Mouse (Mus musculus) brain, embryonic 14.5 days (tissue): ENCODE data around the gene Tas1r2. TPM values are rescaled to one million over a fixed set of nuclear protein-coding genes. Genes with fewer than 3 reads are reported as not detected.

Source experiments
- DNase-seq: peaks from one replicate; pipeline ENCODE4 v3.0.0-alpha.2; 2011; ENCODE audit warnings: low read depth
- CTCF ChIP-seq: fragments of 200-500 bp; IDR thresholded peaks from 2 replicates; pipeline ENCODE4 v1.5.1; 2012; ENCODE audit warnings: inconsistent platforms, mild to moderate bottlenecking, moderate library complexity, borderline replicate concordance; ENCODE audit not compliant: insufficient read depth, insufficient read length; ENCODE audit errors: extremely low read depth
- POLR2A ChIP-seq: fragments of 200-500 bp; IDR thresholded peaks from 2 replicates; pipeline ENCODE4 v1.6.1; 2012; ENCODE audit warnings: mild to moderate bottlenecking, inconsistent platforms, borderline replicate concordance; ENCODE audit not compliant: poor library complexity, insufficient read depth, insufficient read length, severe bottlenecking; ENCODE audit errors: extremely low read depth
- polyA plus RNA-seq: library from polyadenylated mRNA; depleted of rRNA; stranded (reverse); fragments of >200 nt; gene quantifications from 2 replicates; pipeline ENCODE4 v1.2.3, GENCODE M21; 2012; rRNA removed

Gene Tas1r2
- polyA plus RNA-seq, 1 experiment = 0.04 TPM

DNA sequence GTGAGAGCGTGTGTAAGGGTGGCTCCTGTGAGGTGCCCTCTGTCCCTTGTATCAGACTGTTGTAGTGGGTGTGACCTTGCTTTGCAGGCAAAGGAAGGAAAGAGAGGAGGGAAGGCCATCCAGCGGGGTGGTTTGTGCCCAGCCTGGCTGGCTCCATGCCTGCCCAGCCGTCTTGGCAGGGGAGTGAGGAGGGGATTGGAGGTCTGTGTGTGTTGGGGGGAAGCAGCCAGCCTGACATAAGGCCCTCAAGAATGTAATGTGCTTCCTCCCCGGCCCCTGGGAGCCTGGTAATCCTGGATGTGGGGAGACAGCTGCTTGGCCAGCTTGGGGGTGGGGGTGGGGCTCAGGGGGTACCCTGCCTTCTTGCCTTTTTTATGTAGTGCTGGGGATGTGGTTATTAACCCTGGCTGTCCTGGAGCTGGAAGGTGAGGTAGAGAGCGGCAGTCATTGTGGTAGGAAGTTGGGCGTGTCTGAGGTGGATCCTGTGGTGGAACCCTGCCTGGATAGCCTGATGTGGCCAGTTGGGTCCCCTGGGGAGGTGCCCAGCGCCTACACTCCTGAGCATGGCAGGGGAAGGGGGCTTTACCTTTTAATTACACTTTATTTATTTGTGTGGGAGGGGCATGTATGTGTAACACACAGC, 36.4 kb downstream of the Tas1r2 start:
- no peak for TF ChIP-seq POLR2A
- TF ChIP-seq CTCF = no peak
- DNase-seq = peak; percentile 64

DNA sequence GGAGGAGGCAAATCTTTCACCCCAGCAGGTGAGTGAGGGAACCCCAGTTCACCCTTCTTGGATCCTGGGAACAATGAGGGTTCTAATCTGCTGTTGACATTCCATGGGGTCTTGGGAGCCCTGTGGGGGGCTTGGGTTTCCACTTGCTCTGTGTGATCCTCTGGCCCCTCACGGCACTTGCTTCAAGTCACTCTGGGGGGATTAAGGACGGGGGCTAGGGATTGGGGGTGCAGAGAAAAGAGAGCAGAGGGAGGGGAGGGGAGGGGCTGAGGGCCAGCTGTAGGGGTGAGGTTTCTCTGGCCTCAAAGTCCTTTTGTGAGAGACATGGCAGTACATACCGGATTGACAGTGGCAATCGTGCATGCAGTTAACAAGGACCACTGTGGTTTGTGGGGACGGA, 40.0 kb downstream of the Tas1r2 start:
- no peak for DNase-seq
- TF ChIP-seq POLR2A = no peak
- TF ChIP-seq CTCF = no peak

DNA sequence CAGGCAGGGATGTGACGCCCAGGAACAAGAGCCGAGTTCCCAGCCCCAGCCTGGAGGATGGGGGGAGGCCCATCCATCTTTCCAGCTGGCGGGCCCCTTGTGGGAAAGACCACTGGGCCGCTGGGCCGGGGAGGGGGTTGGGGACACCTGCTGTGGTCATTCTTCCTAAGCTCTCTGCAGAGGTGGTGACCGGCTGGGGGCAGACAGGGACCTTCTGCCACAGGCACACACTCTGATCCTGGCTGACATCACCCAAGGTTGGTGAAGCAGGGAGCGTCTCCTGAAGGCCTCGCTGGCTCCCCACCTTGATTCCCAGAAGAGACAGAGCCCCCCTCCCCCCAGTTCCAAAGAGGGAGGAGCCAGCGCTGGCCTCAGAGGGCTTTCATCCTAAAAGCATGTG, 44.4 kb downstream of the Tas1r2 start:
- no peak for DNase-seq
- no peak for TF ChIP-seq CTCF
- TF ChIP-seq POLR2A = no peak

DNA sequence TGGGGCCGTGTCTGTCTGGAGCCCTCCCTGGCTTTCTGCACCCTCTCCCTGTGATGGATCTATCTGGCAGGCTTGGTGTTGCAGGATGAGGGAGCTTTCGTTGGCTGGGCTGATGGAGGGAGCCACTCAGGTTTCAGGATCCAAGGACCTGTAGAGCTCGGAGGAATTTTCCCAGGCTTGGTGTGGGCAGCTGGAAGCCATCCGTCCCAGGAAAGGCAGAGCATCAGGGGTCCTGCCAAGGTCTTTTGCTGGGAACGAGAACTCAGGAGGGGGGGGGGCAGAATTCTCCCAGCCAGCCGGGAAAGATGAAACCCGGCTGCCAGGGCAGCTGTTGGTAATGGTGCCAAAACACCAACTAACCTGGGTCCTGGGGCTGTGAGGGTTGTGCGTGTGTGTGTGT, 45.3 kb downstream of the Tas1r2 start:
- TF ChIP-seq CTCF = no peak
- no peak for TF ChIP-seq POLR2A
- DNase-seq = no peak

DNA sequence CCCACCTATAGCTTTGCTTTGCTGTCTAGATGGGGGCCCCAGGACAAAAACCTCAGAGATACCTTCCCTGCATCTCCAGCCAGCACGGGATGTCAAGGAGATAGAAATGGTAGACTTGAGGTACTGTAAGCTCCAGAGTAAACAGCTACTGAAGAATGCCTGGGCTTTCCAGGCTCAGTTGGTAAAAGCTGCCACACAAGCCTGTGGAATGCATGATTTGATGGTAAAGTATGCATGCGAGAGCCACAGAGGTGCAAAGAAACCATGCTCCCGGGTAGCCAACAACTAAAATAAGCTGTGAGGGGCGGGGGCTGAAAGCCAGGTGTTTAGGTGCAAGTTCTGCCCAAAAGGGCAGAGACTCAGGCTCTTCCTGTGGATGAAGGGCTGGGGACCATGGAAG, 49.6 kb downstream of the Tas1r2 start:
- no peak for DNase-seq
- no peak for TF ChIP-seq CTCF
- no peak for TF ChIP-seq POLR2A

DNA sequence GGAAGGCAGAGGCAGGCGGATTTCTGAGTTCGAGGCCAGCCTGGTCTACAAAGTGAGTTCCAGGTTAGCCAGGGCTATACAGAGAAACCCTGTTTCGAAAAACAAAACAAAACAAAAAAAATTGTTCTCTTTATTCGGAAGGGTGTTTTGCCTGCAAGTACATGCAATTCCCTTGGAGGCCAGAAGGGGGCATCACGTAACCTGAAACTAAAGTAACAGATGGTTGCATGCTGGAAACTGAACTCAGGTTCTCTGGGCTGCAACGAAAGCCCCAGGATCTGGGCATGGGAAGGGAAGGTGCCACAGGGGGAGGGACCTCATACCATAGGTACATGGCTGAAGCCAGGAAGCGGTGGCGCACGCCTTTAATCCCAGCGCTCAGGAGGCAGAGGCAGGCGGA, 50.1 kb downstream of the Tas1r2 start:
- DNase-seq = no peak
- TF ChIP-seq CTCF (peak; percentile 35; the same call in 1 of the 2 replicates), POLR2A (no peak)

DNA sequence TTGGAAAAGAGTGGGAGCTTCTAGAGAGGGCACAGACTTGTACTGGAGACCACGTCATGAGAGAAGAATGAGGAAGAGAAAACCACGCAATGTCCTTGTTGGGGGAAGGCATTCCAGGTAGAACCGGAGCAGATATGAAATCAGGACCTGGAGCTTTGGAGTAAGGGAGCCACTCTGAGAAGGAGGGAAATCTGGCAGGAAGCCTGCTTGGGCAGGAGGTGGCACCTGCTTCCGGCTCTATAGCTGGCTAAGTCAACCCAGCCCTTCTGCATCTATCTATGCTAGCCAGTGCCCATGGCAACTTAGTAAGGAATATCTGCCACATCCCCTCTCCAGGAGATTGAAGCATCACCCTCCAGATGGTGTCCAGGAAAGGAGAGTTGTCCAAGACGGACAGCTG, 52.6 kb downstream of the Tas1r2 start:
- no peak for DNase-seq
- no peak for TF ChIP-seq CTCF
- no peak for TF ChIP-seq POLR2A

DNA sequence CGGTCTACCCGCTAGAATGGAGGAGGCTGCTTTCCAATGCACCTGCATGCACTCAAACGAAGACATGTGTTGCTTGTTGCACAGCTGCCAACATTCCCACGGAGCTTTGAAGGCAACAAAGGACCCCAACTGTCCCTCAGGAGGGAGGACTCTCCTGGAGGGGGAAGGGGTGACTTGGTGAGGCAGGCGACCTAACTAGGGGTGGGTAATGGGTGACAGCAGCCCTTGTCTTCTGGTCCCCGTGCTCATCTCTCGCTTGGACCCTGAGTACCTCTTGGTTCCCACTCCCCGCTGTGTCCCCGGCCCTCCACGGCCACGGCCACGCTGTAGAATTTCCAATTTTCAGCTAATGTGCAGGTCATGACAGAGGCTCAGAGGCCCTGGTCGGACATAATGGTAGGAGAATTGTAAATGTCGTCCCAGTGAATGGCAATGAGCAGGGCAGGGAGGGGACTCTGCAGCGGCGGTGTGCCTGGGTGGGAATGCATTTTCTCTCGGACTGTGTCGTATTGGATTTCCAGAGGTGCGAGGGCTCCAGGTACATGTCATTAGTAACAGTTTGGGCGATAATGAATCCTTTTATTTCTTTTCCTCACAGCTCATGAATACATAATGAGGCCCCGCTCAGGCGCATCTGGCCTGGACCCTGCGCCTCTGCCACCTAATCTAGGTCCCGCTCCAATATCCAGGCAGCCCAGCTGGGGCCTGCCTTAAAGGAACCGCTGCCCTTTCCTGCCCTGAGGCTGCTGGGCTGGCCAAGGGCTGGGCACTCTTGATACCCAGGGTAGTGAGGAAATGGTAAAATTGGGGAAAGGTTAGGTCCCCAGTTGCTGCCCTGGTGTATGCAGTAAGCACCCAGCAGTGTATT, 57.4 kb downstream of the Tas1r2 start:
- no peak for TF ChIP-seq CTCF
- TF ChIP-seq POLR2A = no peak
- peak; percentile 23 for DNase-seq

DNA sequence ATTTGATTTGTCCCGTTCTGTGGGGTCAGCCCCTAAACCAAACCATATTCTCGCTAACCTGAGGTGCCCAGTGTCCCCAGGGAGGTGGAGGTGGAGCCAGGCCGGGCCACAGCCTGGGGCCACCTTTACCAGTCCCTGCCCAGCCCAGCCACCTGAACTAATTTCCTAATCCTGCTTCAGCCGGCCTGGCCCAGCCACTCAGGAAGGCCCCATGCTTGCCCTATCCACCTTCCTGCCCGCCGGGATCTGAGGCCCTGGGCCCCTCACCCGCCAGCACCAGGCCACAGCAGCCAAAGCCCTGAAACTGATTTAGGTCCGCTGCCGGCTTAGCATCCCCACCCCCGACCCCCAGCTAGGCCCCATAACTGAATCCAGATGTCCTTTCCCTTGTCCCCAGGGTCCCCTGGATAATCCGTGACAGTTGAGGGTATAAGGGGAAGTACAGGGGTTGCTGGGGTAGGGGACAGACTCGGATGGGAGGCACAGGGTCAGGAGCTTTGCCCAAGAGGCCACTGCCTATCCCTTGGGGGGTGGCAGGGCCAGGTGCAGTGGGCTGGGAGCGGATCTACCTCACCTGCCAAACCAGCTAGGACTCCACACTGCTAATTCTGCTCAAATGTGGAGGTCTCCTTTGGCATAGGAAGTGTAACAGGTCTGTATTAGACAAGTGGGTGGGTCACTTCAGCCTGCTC, 62.0 kb downstream of the Tas1r2 start:
- TF ChIP-seq POLR2A (no peak), CTCF (no peak)
- DNase-seq = no peak

DNA sequence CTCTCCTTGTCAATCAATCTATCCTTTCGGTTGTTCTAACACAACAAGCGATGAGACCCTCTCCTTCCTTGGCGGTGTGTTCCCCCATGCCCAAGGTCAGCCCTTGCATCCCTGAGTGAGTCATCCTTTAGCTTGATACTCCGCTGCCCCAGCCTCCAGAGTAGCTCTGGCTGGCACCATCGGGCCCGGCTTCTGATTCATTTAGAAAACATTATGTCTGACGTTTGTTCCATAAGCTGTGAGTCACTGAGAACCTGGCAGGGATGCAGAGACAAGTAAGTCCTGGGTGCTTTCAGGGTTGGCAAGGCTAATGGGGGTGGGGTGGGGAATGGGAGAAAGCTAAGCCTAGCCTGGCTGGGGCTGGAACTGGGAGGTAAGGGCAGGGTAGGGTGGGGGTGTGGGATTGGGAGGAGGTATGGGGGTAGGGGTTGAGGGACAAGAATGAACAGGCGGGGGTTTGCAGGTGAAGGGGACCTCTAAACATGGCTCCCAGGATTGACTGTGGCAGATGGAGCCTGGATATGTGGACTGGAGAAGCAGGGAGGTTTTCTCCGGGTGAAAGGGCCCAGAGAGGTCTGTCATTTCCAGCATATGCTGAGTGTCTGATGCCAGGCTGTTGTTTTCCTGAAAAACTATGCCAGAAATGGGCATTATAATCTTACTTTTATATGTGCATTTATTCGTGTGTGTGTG, 63.3 kb downstream of the Tas1r2 start:
- DNase-seq = no peak
- TF ChIP-seq CTCF (no peak), POLR2A (no peak)

DNA sequence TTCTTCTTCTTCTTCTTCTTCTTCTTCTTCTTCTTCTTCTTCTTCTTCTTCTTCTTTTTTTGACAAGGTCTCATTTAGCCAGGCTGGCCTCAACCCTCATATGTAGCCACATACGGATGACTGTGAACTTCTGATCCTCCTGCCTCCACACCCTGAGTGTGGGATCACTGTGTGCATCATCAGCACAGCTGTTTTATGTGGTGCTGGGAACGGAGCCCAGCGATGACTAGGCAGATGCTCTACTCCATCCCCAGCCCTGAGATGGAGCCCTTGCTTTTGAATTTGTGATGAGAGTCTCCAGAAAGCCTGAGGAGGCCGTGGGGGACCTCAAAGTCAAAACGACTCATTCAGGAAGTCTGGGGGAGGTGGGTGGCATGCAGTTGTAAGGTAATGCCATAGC, 65.6 kb downstream of the Tas1r2 start:
- TF ChIP-seq CTCF (no peak), POLR2A (no peak)
- DNase-seq = no peak

Other genes starting within 250 kb of the Tas1r2 start
- 5.6 and 11.0 TPM in 2 replicates for gene Iffo2, start 123.0 kb upstream of the Tas1r2 start, polyA plus RNA-seq
- not detected in 2 replicates for gene Gm21969, start 50.4 kb upstream of the Tas1r2 start, polyA plus RNA-seq
- gene Aldh4a1, start 30.7 kb upstream of the Tas1r2 start, polyA plus RNA-seq = 24.2 and 26.4 TPM in 2 replicates
- gene Pax7, start 180.0 kb downstream of the Tas1r2 start, polyA plus RNA-seq = 6.8 and 12.2 TPM in 2 replicates